Mouse (Mus musculus): ENCODE results near the gene Frrs1.

Frrs1 gene

DNA sequence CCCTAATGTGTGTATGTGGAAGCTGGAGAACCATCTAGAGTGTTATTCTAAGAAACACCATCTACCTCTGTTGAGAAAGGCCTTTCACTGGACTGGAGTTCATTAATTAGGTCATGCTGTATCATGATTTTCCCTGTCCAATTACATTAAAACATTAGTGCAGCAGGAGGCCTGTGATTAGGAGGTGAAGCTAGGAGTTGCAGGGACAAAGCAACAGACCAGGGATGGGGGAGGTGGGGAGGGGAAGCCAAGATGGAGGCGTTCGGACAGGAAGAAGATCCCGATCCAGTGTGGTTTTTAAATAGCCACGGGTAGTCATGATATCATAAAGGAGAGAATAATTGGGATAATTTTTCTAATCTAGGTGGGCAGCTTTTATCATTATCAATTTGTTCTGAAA, 57.8 kb downstream of the Frrs1 start:
- no peak for DNase-seq

DNA sequence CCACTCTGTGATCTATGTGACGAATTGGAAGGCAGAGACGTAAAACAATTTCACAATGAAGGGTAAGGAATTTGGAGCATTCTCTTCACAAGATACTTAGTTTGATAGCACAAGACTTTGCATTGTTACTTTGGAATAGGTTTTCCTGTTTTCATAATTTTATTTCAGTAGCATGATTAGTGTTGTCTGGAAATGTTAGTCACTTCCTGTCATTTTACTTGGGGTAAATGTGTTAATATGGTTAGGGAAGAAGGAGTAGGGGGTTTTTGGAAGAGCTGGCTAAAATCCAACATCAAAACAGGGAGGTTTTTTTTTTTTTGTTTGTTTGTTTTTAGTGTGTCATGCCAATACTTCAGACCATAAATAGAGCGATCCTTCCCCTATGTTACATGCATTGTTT, 62.3 kb downstream of the Frrs1 start:
- no peak for DNase-seq

DNA sequence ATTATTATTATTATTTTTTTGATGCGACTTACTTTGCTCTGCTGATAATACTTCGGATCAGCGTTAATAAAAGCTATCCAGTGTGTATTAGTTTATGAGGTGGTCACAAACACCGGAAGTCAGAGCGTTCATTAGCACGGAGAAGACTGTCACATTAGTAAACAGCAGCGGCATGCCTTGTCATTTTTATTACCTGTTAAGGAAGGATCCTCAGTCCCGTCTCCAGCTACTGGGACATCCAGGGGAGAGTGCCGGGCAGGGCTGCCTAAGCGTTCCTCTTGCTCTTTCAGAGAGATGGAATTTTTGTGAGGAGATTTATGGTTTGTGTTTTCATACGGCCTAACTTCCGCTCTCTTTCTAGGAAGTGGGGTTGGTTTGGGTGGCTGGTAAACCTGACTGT, 63.8 kb downstream of the Frrs1 start:
- DNase-seq: no peak

DNA sequence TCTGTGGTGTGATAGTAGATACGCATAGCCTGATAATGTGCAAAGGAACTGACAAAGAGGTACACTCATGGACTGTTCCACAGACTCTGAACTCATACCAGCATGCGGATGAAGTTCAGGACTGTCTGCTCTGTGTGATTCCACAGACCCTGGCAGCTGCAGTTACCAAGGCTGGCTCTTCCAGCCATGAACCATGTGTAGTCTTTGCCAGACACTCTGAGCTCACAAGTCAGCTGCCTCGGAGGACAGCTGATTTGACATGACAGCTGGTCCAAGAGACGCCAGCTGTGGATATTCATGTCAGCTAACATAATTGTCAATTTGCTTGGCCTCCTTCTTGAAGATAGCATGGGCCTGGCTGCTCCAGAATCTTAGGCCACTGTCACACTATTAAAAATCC, 69.7 kb downstream of the Frrs1 start:
- DNase-seq: no peak

DNA sequence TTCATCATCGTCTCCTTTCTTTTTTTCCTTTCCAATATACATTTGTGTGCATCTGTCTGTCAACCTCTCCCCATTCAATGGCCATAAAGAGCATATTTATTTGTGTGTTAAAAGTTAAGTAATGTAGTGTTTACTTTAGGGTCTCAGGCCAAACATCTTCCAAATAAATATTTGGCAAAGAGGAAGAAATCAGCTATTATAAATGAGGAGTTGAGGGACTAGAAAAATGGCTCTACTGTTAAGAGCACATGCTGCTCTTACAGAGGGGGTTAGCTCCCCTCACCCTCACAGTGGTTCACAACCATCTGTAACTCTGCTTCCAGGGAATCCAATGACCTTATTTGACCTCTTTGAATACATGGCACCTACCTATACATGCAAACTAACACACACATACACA, 73.9 kb downstream of the Frrs1 start:
- no peak for DNase-seq

DNA sequence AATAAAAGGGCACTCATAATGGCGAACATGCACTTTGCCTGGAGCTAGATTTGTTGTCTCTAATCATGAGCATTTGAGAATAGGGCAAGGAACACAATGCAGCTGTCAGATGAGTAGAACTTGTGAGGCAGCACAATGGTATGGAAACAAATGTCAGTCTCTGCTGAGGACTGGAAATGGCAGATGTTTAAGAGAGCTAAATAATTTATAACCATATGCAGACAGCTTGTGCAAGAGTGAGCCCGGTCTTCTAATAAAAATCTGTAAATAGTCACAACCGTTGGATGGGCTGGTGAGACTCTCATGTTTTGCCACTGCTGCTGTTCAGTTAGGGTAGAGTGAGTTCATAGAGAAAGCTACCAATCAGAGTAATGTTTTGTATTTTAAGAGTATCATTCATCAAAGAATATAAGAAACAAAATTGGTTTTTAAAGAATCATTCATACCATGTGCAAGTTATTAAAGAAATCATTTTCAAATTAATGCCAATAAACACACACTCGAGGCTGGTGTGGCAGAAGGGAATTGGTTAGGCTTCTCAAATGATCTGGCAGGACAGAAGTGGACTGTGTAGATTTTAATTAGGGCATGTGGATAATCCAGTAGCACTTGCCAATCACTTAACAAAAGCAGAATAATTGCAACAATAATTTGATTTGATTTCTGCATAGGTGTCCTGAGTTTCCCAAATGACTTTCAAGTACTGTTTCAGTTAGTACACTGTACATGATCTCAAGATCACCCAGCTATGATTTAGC, 77.8 kb downstream of the Frrs1 start:
- DNase-seq: no peak

DNA sequence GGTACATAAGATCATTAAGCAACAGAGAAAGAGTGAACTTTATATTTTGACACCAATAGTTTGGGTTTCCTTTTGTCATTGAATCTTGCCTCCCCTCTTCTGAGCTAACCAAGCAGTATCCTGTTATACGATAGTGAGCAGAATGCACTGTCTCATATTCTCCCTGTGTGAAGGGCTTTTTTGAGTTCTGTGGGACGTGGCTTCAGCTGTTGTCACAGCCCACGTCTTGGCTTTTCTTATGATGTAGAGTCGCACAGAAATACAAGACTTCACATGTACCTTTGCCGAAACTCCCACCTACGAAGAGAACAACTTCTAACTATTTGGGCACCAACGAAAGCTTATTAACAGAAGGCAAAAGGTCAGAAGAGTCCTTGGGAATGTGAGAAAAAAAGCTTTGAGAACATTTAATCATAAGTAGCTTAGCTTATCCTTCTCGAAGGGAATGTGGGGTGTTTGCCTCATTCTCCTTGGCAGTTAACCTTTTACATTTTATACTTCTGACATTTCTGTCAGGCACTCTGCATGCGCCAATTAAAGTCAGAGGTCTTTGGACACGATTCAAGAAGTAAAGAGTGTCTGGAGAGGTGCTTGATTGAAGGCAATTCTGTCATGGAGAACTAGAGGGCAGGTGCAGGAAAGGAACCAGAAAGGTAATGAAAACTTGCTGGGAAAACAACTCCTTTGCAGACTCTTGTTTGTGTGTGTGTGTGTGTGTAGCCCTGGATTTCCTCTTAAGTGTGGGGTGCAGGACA, 81.7 kb downstream of the Frrs1 start:
- DNase-seq: no peak

DNA sequence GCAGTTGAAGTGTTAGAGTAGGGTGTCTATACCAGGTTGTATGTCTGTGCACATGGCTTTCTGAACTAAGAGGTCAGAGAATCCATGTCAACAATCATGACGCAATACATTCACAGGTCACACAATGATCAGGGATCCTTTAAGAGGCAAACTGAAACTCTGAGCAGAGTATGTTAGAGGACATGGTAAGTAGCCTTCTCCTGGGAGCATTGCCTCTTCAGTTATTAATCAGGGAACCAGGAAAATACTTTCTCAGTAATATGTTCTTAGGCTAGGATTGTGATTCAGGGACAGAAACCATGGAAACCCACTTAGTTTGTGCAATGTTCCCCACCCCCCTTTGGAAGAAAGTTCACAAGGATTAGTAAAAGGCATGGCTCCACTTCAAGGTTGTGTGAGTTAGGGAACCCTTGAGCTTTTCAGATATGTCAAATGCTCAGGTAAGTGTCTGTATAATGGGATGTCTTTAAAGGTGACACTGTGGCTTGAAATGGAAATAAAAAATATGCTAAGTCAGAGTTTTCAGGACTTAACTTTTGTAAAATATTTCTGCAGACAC, 82.4 kb downstream of the Frrs1 start:
- no peak for DNase-seq

DNA sequence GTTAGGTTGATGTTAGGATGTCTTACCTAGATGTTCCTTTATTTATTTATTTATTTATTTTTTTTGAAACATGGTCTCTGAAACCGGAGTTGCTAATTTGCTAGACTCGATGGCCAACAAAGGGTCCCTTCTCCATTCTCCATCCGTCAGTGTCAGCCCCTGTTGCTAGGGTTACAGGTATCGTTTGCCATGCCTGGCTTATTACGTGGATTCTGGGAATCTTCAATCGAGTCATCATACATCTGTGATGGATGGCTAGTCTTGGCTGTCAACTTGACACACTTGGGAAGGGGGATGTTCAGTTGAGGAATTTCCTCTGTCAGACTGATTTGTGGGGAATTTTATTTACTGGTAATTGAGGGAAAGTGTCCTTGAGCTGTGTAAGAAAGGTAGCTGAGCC, 83.5 kb downstream of the Frrs1 start:
- no peak for DNase-seq

DNA sequence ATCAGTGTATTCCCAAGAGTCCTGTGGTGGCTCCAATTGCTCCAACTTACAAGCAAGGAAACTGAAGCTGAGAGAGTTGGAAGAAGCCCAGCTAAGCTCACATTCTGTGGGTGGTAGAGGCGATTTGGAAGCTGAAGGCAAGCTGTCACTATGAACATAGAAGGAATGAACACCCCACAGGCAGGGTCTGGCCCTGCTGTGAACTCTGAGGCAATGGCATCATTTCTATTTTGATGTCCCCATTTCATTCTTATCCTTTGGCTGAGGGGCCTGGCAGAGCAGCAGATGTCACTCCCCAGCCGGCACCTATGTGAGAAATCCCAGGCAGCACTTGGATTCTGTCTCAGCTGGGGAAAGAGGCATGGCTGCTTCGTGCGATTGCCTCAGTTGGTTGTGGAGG, 84.2 kb downstream of the Frrs1 start:
- DNase-seq: no peak

DNA sequence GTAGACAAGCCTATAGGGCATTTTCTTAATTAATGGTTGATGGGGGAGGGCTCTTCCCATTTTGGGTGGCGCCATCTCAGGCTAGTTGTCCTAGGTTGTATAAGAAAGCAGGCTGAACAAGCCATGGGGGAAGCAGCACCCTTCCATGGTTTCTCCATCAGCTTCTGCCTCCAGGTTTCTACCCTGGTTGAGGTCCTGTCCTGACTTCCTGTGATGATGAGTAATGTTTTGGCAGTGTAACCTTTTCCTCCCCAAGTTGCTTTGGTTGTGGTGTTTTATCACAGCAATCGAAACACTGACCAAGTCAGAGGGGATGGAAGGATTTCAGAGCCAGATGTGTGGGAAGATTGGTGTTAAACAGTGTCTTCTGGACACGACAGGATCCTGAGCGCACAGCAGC, 87.2 kb downstream of the Frrs1 start:
- no peak for DNase-seq

DNA sequence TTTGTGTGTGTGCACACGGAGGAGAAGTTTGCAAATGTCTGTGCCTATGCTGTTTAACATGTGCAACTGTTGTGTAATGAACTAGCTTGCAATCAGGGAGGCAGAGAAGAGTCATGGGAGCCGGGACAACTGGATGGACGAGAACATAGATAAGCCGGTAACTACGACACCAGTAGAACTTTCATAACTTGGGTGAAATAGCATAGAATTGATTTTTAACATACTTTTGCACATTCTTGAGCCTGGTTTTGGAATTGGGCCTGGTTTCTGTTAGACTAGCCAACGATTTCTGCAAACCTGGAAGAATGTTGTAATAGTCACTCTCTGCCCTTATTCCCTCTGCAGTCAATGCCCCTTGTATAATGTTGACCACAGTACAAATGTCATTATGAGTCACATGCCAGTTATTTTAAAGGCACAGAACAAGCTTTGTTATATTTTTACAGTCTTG, 91.4 kb downstream of the Frrs1 start:
- no peak for DNase-seq

DNA sequence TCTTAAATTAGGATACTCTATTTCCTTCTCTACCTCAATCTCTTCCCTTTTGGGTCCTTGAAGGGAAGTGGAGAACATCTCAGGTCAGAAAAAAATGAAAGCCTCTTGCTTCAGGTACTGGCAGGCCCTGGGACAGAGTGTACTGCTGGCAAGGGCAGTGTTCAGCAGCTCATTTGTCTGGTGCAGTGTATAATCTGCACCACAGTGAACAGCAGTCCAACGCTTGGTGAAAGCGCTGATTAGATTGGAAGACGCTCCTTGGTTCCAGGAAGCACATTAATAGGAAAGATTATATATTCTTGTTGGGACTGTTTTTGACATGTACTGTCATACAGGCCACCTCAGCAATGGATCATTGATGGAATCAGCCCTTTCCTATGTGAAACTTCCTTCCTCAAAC, 92.2 kb downstream of the Frrs1 start:
- DNase-seq: no peak

DNA sequence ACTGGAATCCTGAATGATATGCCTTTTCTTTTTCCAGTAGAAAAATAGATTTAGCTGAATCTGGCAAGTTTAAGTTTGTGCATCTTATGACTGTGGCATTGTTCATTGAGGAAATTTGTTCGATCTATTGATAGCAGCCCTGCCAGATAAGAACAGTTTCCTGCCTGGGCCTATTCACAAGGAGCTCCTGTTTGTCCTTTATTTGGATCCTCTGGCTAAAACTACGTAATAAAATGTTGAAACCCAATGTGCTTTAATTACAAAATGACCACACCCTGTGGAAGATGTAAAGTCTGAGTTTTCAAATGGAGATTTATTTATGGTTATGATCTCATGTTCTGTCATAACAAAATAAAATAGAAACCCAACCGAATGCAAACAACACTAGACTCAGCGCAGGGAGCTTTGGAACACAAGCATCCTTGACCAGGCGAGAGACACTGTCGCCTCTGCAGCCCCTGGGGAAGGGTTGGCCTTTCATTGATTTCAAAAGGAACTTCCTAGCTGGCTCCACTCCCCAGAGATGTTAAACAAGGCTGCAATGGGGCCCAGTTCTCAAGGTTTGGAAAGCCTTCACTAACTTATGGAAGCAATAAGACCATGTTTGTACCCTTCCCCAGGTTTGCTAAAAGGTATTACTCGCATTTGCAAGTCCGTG, 93.1 kb downstream of the Frrs1 start:
- no peak for DNase-seq

DNA sequence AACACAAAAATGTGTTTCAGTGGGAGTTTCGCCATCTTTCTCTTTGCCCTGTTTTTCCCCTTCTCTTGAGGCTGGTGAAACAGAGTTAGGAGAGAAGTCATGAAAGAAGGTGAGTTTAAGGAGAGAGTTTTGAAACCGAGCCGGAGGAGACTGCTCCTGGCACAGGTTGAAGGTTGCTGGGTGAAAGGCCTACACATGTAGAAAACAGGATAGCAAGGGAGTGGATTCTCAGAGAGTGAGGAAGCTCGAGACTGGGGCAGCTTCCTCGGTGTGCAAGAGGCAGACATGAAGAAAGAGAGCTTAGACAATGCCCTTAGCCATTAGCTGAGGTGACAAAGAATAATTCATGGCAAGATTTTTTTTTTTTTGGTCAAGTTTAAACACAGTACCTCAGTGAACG, 94.1 kb downstream of the Frrs1 start:
- no peak for DNase-seq

DNA sequence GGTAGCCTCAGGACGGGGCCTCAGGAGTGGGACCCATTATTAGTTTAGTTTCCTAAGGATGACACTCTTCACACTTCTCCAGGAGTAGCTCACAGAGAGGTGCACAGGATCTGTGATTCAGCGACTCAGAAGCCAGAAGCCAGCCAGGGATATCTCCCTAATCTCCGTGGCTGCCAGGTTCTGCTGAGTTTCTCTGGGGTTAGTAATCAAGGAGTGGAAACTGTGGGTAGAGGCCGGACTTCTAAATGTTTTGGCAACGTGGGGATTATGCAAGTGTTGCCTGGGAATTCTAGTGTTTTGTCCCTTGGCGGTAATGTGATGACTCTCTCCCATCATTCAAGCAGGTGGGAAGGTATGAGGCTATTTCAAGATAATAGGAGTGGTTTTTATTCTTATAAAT, 95.8 kb downstream of the Frrs1 start:
- DNase-seq: no peak

Data from cerebellum, postnatal 36 days (tissue).